Mouse (Mus musculus) cerebellum, adult 18-20 months (tissue): ENCODE measurements around the gene Scamp5.
A peak's percentile ranks its signal among the peaks of the same experiment; 100 is the strongest.

ENCODE experiments used
- DNase-seq, 2 experiments: peaks; one replicate each; pipeline ENCODE4 v3.0.0; 2021

Scamp5 gene

GRCm38 (mm10) chr9:57467896-57468549 lies at the start of gene Scamp5:
Gene Scamp5, minus strand, starts transcription at chr9:57468060.
- DNase-seq: peak; percentile 93 to 96

GRCm38 (mm10) chr9:57517113-57517512 lies 49.3 kb upstream of the Scamp5 start:
- peak; percentile 69 to 71 for DNase-seq

GRCm38 (mm10) chr9:57510577-57510976 lies 42.7 kb upstream of the Scamp5 start:
- DNase-seq: no peak

DNA sequence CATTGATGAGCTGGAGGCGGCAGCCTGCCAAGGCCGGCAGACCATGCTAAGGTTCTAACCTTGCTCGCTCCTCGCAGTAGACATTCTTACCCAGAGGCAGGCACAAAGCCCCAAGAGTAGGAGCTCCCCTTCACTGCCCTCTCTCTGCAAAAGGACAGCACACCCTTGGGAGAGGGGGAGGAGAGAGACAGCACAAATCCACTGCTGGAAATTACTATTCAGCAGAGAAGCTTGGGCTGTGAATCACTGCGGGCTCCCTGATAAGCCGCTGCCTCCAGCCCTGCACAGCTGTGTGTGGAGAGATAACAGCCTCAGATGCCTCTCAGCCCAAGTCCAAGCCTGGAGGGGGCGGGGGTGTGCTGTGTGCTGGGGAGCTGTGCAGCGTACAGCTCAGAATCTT lies 37.8 kb upstream of the Scamp5 start:
- DNase-seq: no peak

- no peak for DNase-seq
These were observed 37.0 kb upstream of the Scamp5 start for GRCm38 (mm10) chr9:57504891-57505290.

GRCm38 (mm10) chr9:57504381-57504700 lies 36.5 kb upstream of the Scamp5 start:
- peak; percentile 44 to 55 for DNase-seq

DNA sequence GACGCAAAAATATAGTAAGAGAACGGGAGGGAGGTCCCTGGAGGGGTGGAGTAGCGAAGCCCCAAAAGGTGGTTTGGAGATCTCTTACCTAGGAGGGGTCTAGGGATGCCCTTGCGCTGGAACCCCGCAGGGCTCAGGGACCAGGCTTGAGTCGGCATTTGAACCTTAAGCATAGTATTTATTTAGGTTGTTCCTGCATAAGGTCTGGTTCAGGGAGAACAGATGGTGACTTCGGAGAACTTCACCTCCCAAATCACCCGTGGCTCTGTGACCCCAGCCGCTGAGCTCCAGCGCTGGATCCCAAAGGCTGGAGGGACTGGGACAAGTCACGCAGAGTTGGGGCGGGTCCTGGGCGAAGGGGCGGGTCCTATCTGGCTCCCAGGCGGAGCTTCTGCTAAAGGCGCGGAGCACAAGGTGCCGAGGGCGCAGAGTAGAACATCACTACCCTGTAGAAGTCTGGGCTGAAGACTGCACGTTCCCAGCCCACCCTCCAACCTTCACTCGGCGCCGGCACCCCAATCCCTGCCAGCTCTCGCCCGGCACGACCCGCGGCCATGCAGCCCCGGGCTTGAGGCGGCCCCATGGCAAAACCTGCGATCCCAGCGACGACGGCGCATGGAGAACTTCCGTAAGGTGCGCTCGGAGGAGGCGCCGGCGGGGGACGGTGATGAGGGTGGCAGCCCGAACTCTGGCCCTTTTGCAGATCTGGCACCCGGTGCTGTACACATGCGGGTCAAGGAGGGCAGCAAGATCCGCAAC lies 35.9 kb upstream of the Scamp5 start, which contains the start of gene Rpp25:
Gene Rpp25, plus strand, starts transcription at position 405 of the 759 bp plus-strand sequence.
- peak in 1 of 2 experiments; percentile 30 for DNase-seq

- DNase-seq: no peak
These were observed 35.2 kb upstream of the Scamp5 start for GRCm38 (mm10) chr9:57502911-57503621.

DNA sequence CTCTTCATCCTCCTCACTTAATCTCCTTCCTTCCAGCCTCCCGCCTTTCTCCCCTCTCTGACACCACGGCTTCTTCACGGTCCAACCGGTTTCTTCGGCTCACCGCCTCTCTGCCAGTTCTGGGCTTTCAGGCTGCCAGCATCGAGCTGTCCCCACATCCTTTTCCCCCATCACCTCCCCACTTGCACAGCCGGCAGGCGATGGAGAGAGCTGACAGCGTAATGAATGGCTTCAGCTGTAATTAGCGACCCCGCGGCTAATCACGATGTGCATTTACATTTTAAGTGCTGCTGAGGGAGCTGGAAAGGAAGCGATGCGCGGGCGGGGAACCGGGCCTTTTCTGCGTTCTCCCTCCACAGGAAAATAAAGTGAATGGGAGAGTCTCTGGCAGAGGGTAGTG lies 34.0 kb upstream of the Scamp5 start:
- DNase-seq: no peak

DNA sequence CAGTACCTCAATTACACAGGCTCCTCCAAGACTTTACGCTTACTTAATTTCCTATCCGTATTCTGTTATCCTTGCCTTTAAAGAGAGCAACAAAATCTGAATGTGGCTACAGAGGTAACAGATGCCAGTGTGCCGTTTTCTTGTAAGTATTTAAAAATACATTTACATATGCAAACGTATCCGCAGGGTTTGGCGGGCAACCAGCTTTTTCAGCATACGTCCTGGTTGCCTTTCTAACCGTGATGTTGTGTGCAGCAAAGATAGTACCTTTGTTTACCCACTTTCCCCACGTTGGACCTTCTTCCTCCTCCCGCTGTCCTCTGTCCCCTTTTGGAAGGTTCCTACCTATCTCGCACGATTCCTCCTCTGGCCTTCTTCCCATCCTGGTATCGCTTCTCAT lies 33.6 kb upstream of the Scamp5 start:
- DNase-seq: no peak

DNA sequence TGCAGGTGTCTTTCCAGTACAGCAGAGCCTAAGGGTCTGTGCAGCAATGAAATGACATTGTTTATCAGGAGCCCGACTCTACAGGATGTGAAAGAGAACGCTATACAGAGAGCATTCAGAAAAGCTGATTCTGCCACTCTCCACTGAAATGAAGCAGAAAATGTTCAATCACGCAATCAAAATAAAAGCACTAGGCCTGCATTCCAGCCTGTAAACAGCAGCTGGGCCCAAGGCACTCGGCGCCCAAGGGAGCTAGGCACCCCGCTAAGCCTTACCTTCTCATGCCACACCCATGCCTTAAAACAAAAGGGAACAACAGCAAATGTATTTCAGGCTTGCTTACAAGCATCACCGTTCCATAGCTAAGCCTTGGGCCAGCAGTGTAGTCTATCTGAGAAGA lies 30.7 kb upstream of the Scamp5 start:
- no peak for DNase-seq

GRCm38 (mm10) chr9:57497236-57497635 lies 29.4 kb upstream of the Scamp5 start:
- no peak for DNase-seq

DNA sequence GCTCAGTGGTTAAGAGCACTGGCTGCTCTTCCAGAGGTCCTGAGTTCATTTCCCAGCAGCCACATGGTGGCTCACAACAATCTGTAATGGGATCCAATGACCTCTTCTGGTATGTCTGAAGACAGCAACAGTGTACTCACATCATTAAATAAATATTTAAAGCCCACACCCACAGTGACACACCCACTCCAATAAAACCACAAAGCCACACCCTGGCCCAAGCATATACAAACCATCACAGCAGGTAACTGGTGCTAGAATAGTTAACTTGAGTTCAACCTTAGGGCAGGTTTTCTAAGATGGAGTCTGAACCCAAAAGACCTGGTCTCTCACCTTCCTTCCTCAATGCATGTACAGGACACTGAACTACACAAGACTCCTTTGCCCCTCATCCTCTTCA lies 27.1 kb upstream of the Scamp5 start:
- no peak for DNase-seq

GRCm38 (mm10) chr9:57493532-57493931 lies 25.7 kb upstream of the Scamp5 start:
- no peak for DNase-seq

DNA sequence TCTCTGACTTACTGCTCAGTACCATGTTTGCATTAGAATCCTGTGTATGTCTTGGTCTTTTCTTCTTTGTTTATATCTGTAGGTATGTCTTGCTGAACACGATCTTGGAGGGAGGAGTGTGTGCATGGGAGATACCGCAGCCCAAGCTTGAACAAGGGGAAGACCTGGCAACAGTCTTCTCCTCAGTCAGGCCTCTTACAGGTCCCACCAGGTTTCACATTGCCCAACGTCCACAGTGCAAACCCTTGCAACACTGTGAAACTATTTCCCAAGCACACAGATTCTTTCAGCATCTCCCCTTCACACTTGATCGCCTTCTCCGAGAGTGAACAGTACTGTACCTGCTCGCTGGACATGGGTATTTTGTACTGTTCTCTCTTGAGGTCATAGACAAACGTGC lies 19.9 kb upstream of the Scamp5 start:
- DNase-seq: no peak

DNA sequence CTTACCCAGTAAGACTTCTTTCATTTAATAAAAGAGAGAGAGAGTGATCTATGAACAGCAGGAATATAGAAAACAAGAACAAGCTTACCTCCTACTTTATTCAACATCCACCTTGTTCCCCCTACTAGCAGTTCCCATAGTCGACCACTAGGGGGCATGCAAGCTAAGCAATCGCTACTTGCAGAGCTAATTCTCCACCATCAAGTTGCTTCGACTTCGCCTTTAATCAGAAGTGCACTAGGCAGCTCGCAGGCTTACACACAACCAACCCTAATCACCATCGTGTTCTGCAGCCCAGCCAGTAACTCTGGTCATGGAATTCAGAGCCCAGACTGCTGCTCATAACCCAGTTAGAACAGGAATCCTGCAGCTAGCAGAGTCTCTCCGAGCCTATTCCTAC lies 17.9 kb upstream of the Scamp5 start:
- peak; percentile 85 for DNase-seq

DNA sequence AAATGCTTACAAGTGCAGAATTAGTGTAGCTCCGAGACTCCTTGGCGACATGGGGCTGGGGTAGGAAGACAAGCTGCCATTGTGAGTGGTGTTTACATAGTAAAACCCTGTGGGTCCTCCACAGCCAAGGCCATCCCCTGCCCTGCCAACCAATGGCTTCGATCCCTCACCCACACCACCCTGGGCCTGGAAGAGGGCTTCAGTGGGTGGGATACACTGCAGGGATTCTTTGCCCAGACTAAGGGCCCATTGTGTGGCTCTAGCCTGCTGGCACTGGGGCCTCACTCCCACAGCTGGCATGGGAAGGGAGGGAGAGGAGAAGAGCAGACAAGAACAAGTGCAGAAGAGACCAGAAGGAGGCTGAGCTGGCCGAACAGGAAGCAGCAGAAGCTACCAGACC lies 1.1 kb upstream of the Scamp5 start:
- DNase-seq: peak in 1 of 2 experiments; percentile 36

- peak; percentile 74 to 76 for DNase-seq
These were observed 539 bp downstream of the Scamp5 start for GRCm38 (mm10) chr9:57467271-57467771.

- DNase-seq: no peak
These were observed 1.8 kb downstream of the Scamp5 start for GRCm38 (mm10) chr9:57466101-57466500.

DNA sequence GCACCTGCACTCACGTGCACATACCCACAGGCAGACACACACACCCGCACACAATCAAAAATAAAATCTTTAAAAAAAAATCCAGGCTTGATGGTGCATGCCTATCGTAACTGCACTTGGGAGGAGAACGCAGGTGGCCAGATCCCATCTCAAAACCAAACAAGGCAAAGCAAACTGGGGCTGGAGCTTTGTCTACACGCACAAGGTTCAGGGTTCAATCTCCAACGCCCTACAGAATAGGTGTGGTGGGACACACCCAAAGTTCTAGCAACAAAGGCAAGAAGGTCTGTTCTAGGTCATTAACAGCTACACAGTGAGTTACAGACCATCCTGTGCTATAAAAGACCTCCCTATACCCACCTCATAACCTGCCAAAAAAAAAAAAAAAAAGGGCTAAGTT lies 5.0 kb downstream of the Scamp5 start:
- no peak for DNase-seq

DNA sequence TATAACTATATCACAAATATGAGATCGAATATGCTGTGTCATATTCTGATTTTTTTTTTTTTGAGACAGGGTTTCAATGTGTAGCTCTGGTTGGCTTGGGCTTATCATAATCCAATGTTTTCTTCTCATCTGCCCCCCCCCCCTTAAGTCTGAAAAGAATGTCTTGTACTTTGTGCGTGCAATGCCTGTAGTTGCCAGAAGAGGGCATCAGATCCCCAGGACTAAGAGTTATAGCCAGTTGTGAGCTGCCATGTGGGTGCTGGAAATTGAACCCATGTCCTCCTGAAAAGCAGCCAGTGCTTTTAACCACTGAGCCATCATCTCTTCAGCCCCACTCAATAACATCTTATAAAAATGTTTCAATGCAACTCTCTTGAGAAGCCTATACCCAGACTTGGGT lies 8.2 kb downstream of the Scamp5 start:
- no peak for DNase-seq

- no peak for DNase-seq
These were observed 14.3 kb downstream of the Scamp5 start for GRCm38 (mm10) chr9:57453516-57453915.

GRCm38 (mm10) chr9:57452624-57453462 lies 15.0 kb downstream of the Scamp5 start:
- DNase-seq: no peak
